Mouse (Mus musculus) ES-Bruce4 (cell line): ENCODE data around the gene Dph3.

Experiments
- CTCF ChIP-seq: IDR thresholded peaks from one replicate; pipeline ENCODE4 v1.8.1; 2011; ENCODE audit warnings: low read depth, low read length
- EP300 ChIP-seq: IDR thresholded peaks from 2 replicates; pipeline ENCODE4 v1.6.1; 2011; ENCODE audit warnings: low read depth, low read length; ENCODE audit not compliant: insufficient read depth
- POLR2A ChIP-seq: IDR thresholded peaks from one replicate; pipeline ENCODE4 v1.8.1; 2011; ENCODE audit warnings: low read length; ENCODE audit not compliant: insufficient read depth

- TF ChIP-seq CTCF: no peak
- TF ChIP-seq POLR2A: no peak
- TF ChIP-seq EP300: no peak
Measured at GRCm38 (mm10) chr14:32057664-32058063, 27.9 kb downstream of the Dph3 start.
